ENCODE assay signal across 23 mouse cellular contexts in genomic region chr10:112125090-112125489, GRCm38 (mm10). TPM values are rescaled to one million over a fixed set of nuclear protein-coding genes. Genes with fewer than 3 reads are reported as not detected.
"Had no signal": no experiment of that assay in that cellular context is flagged by ENCODE, and none has a peak within 500 bp of the region (broad histone marks: within the 10 kb centered on the region; RNA-seq: fewer than 3 reads in every experiment).

No protein-coding gene starts in this region.

RNA-seq across cellular contexts. Expression of gene Glipr1l3, which starts 35.0 kb away (rescaled TPM):
- polyA plus RNA-seq: heart, embryonic 10.5 days; heart, embryonic 11.5 days; heart, embryonic 12.5 days; heart, embryonic 13.5 days; heart, embryonic 14.5 days; heart, embryonic 15.5 days; heart, embryonic 16.5 days; heart, postnatal 0 days; hindbrain, embryonic 11.5 days; hindbrain, embryonic 12.5 days; inflammation-experienced regulatory T-cells, adult 6 months; intestine, embryonic 14.5 days; intestine, embryonic 15.5 days; intestine, embryonic 16.5 days; intestine, postnatal 0 days; kidney, adult 2 months; large intestine, adult 2 months had no signal

RNA-seq across cellular contexts. Expression of gene Caps2, which starts 38.3 kb away (rescaled TPM):
- polyA plus RNA-seq: inflammation-experienced regulatory T-cells, adult 6 months had no signal

RNA-seq across cellular contexts. Expression of gene Glipr1l2, which starts 41.9 kb away (rescaled TPM):
- polyA plus RNA-seq: heart, embryonic 10.5 days; heart, embryonic 11.5 days; heart, embryonic 12.5 days; heart, embryonic 13.5 days; heart, embryonic 14.5 days; heart, embryonic 15.5 days; heart, embryonic 16.5 days; heart, postnatal 0 days; hindbrain, embryonic 10.5 days; hindbrain, embryonic 11.5 days; hindbrain, embryonic 12.5 days; hindbrain, embryonic 13.5 days; hindbrain, embryonic 14.5 days; hindbrain, embryonic 15.5 days; hindbrain, embryonic 16.5 days; hindbrain, postnatal 0 days; inflammation-experienced regulatory T-cells, adult 6 months; intestine, embryonic 14.5 days; intestine, embryonic 15.5 days; intestine, embryonic 16.5 days; intestine, postnatal 0 days; kidney, adult 2 months; large intestine, adult 2 months had no signal
